25 mouse cellular contexts compared by ENCODE assay signal in the genomic region with DNA sequence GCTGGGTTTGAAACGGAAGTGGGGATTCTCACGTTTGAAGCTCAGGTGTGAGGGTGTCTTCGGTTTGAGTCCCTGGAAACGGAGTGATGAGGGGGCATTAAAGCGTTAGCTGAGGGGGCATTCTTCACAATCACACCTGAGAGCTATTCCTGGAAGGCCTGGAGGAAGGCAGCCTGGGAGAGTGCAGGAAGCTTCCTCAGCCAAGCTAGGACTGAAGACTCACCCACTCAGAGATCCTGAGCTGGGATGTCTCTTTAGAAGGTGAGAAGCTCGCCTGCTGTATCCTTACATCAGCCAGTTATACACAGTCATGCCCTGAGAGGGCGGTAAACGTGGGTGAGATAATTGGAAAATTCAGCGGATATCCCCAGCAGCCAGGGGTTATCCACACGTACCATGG.
"Had no signal": no experiment of that assay in that cellular context is flagged by ENCODE, and none has a peak within 500 bp of the region (broad histone marks: within the 10 kb centered on the region; RNA-seq: fewer than 3 reads in every experiment).

No protein-coding gene starts in this region.

- DNase-seq: gastrocnemius, postnatal 14 days; gastrocnemius, postnatal 36 days; heart, adult 18-20 months; heart, postnatal 14 days; heart, postnatal 36 days; kidney, adult 18-20 months; kidney, adult 8-10 months; kidney, postnatal 10 days; kidney, postnatal 25 days; kidney, postnatal 4 days; layer of hippocampus, postnatal 36 days; left cerebral cortex, postnatal 4 days had no signal

- ATAC-seq: hindbrain, embryonic 16.5 days; inflammation-experienced regulatory T-cells, adult 6 months; intestine, embryonic 15.5 days; intestine, postnatal 0 days; liver, embryonic 12.5 days had no signal

- H3K4me1 ChIP-seq: heart, embryonic 13.5 days; heart, embryonic 15.5 days; intestine, embryonic 15.5 days; limb, embryonic 13.5 days; liver, embryonic 12.5 days had no signal

- H3K4me2 ChIP-seq: heart, embryonic 11.5 days; heart, embryonic 13.5 days; heart, embryonic 15.5 days; hindbrain, embryonic 14.5 days; intestine, embryonic 15.5 days; limb, embryonic 13.5 days; limb, embryonic 15.5 days; liver, embryonic 12.5 days had no signal

- H3K9me3 ChIP-seq: heart, embryonic 13.5 days; heart, embryonic 15.5 days; intestine, embryonic 15.5 days; limb, embryonic 13.5 days; limb, embryonic 15.5 days; liver, embryonic 12.5 days had no signal

- H3K27me3 ChIP-seq: heart, embryonic 13.5 days; heart, embryonic 15.5 days; intestine, embryonic 15.5 days; limb, embryonic 13.5 days; limb, embryonic 15.5 days; liver, embryonic 12.5 days had no signal

- H3K36me3 ChIP-seq: heart, embryonic 13.5 days; heart, embryonic 15.5 days; intestine, embryonic 15.5 days; limb, embryonic 13.5 days; limb, embryonic 15.5 days; liver, embryonic 12.5 days had no signal

- H3K27ac ChIP-seq: heart, embryonic 13.5 days; heart, embryonic 15.5 days; hindbrain, embryonic 14.5 days; intestine, embryonic 15.5 days; layer of hippocampus, adult 2 months; limb, embryonic 13.5 days; limb, embryonic 15.5 days; liver, embryonic 12.5 days; liver, embryonic 14.5 days had no signal

- H3K9ac ChIP-seq: heart, embryonic 13.5 days; heart, embryonic 15.5 days; hindbrain, embryonic 14.5 days; intestine, embryonic 15.5 days; limb, embryonic 13.5 days; limb, embryonic 15.5 days; liver, embryonic 12.5 days; liver, embryonic 14.5 days had no signal

- H3K4me3 ChIP-seq: heart, embryonic 13.5 days; heart, embryonic 15.5 days; intestine, embryonic 15.5 days; layer of hippocampus, adult 2 months; limb, embryonic 13.5 days; limb, embryonic 15.5 days; liver, embryonic 12.5 days had no signal
